Mouse (Mus musculus) CH12.LX (cell line): ENCODE measurements around the gene Mrps2. TPM values are rescaled to one million over a fixed set of nuclear protein-coding genes. Genes with fewer than 3 reads are reported as not detected.

Experiments
- DNase-seq: peaks from one replicate; pipeline ENCODE4 v3.0.0-alpha.2; 2013; ENCODE audit errors: extremely low read depth
- H3K27ac ChIP-seq: 2 replicates; pipeline ENCODE4 v1.5.1; 2012; ENCODE audit warnings: low read depth, mild to moderate bottlenecking, control low read depth, moderate library complexity; ENCODE audit not compliant: insufficient read depth
- H3K27me3 ChIP-seq: replicated peaks from 2 replicates; pipeline ENCODE3; 2012; ENCODE audit warnings: inconsistent platforms
- H3K36me3 ChIP-seq, 2 experiments: replicated peaks in 1 of 2; 2 replicates each; pipeline versions ENCODE3 to v1.6.1; 2012; ENCODE audit warnings: inconsistent platforms in 1 of 2, low read length in 1 of 2, mild to moderate bottlenecking in 1 of 2, mixed read lengths in 1 of 2, moderate library complexity in 1 of 2; ENCODE audit not compliant: control insufficient read depth in 1 of 2, insufficient read depth in 1 of 2
- H3K4me1 ChIP-seq, 2 experiments: 2 replicates each; pipeline ENCODE4 v1.6.1; 2012; ENCODE audit warnings: inconsistent platforms in 1 of 2, moderate library complexity in 1 of 2; ENCODE audit not compliant: insufficient read depth in 2 of 2, control insufficient read depth in 1 of 2
- H3K4me2 ChIP-seq: 2 replicates; pipeline ENCODE4 v1.6.1; 2012; ENCODE audit warnings: low read depth, mild to moderate bottlenecking, control low read depth; ENCODE audit not compliant: poor library complexity, insufficient read depth, severe bottlenecking
- H3K4me3 ChIP-seq, 3 experiments: fragments of 150-350 bp in 1 of 3; sonication (generic) in 1 of 3; replicated peaks in 1 of 3; 2 replicates each; pipeline versions ENCODE3 to v1.5.1; 2011 to 2012; ENCODE audit warnings: low read depth in 2 of 3, low read length in 2 of 3, mild to moderate bottlenecking in 2 of 3, moderate library complexity in 2 of 3, control low read depth in 1 of 3, improper control_type of control experiment in 1 of 3, inconsistent platforms in 1 of 3, mixed read lengths in 1 of 3; ENCODE audit not compliant: poor library complexity in 1 of 3
- H3K79me2 ChIP-seq: replicated peaks from 2 replicates; pipeline ENCODE4 v1.6.1; 2012; ENCODE audit warnings: mild to moderate bottlenecking, moderate library complexity; ENCODE audit not compliant: control insufficient read depth, poor library complexity, insufficient read depth, severe bottlenecking; ENCODE audit errors: extremely low read depth
- H3K9ac ChIP-seq: 2 replicates; pipeline ENCODE4 v1.6.1; 2012; ENCODE audit warnings: low read depth, mild to moderate bottlenecking, control low read depth, moderate library complexity; ENCODE audit not compliant: insufficient read depth
- H3K9me3 ChIP-seq: replicated peaks from 2 replicates; pipeline ENCODE3; 2012; ENCODE audit warnings: low read length, inconsistent platforms, mixed read lengths
- CHD1 ChIP-seq: IDR thresholded peaks from 2 replicates; pipeline ENCODE4 v1.6.1; 2012; ENCODE audit warnings: low read depth, low read length, improper control_type of control experiment, inconsistent platforms
- CHD2 ChIP-seq: IDR thresholded peaks from 2 replicates; pipeline ENCODE4 v1.6.1; 2011; ENCODE audit warnings: low read length, improper control_type of control experiment
- CTCF ChIP-seq, 2 experiments: IDR thresholded peaks in 1 of 2; conservative IDR thresholded peaks in 1 of 2; 2 replicates each; pipeline ENCODE4 v1.5.1; 2011 to 2012; ENCODE audit warnings: low read depth in 2 of 2, low read length in 2 of 2, improper control_type of control experiment in 1 of 2, inconsistent platforms in 1 of 2, mild to moderate bottlenecking in 1 of 2, moderate library complexity in 1 of 2
- ELF1 ChIP-seq: IDR thresholded peaks from 2 replicates; pipeline ENCODE4 v1.6.1; 2014; ENCODE audit warnings: low read depth, mild to moderate bottlenecking, inconsistent platforms, low read length, improper control_type of control experiment
- ETS1 ChIP-seq: conservative IDR thresholded peaks from 2 replicates; pipeline ENCODE4 v1.6.1; 2012; ENCODE audit warnings: low read depth, mild to moderate bottlenecking, inconsistent platforms, low read length, improper control_type of control experiment, moderate library complexity
- GABPA ChIP-seq: IDR thresholded peaks from 2 replicates; pipeline ENCODE4 v1.6.1; 2012; ENCODE audit warnings: low read depth, low read length, improper control_type of control experiment, inconsistent platforms; ENCODE audit not compliant: insufficient replicate concordance
- IRF4 ChIP-seq: IDR thresholded peaks from 2 replicates; pipeline ENCODE4 v1.6.1; 2014; ENCODE audit warnings: low read depth, mild to moderate bottlenecking, inconsistent platforms, low read length, improper control_type of control experiment
- JUN ChIP-seq: IDR thresholded peaks from 2 replicates; pipeline ENCODE4 v1.6.1; 2011; ENCODE audit warnings: low read depth, mild to moderate bottlenecking, low read length, improper control_type of control experiment, moderate library complexity; ENCODE audit not compliant: insufficient read depth
- JUND ChIP-seq: conservative IDR thresholded peaks from 2 replicates; pipeline ENCODE4 v1.6.1; 2011; ENCODE audit warnings: low read depth, low read length, improper control_type of control experiment
- NRF1 ChIP-seq: IDR thresholded peaks from 2 replicates; pipeline ENCODE4 v1.6.1; 2014; ENCODE audit warnings: low read depth, mild to moderate bottlenecking, inconsistent platforms, low read length, improper control_type of control experiment, moderate library complexity
- POLR2A ChIP-seq: IDR thresholded peaks from 2 replicates; pipeline ENCODE4 v1.6.1; 2011; ENCODE audit warnings: low read depth, mild to moderate bottlenecking, improper control_type of control experiment, low read length
- POLR2AphosphoS2 ChIP-seq: IDR thresholded peaks from 2 replicates; pipeline ENCODE4 v1.6.1; 2011; ENCODE audit warnings: low read depth, low read length, improper control_type of control experiment
- RCOR1 ChIP-seq: conservative IDR thresholded peaks from 2 replicates; pipeline ENCODE4 v1.6.1; 2012; ENCODE audit warnings: low read depth, mild to moderate bottlenecking, inconsistent platforms, low read length, improper control_type of control experiment
- UBTF ChIP-seq: IDR thresholded peaks from 2 replicates; pipeline ENCODE4 v1.6.1; 2012; ENCODE audit warnings: low read depth, mild to moderate bottlenecking, inconsistent platforms, low read length, improper control_type of control experiment, moderate library complexity
- USF2 ChIP-seq: conservative IDR thresholded peaks from 2 replicates; pipeline ENCODE4 v1.6.1; 2011; ENCODE audit warnings: low read depth, low read length, improper control_type of control experiment
- dilution Hi-C: fragments of 300-500 bp; cut with MboI; formaldehyde crosslinking; loops from 2 replicates; pipeline ENCODE4 v1.14.3; 2020; ENCODE audit warnings: low sequenced_read_pairs; ENCODE audit not compliant: extremely low pct_unique_long_range_greater_than_20kb, extremely low pct_ligation_motif_present
- in situ Hi-C: fragments of 300-500 bp; cut with MboI; formaldehyde crosslinking; loops from 3 replicates; pipeline ENCODE4 v1.14.3; 2019; ENCODE audit warnings: low sequenced_read_pairs, low pct_ligation_motif_present, low pct_unique_long_range_greater_than_20kb, mixed read lengths
- polyA plus RNA-seq: library from polyadenylated mRNA; unstranded; fragments of >175 nt; gene quantifications from 2 replicates; pipeline ENCODE4 v1.2.1, GENCODE M21; 2012; ENCODE audit warnings: low read depth; ENCODE audit not compliant: insufficient read length
- total RNA-seq, 2 experiments: library from RNA; depleted of rRNA; stranded (reverse); fragments of 300-350 nt in 1 of 2; fragments of >200 nt in 1 of 2; gene quantifications; 2 replicates each; pipeline ENCODE4 v1.2.3; 2012 to 2014

Mrps2 gene
- total and polyA plus RNA-seq, 3 experiments, result 21.3 to 78.5 (median 46.6) TPM

- Histone ChIP-seq H3K27me3 (peaks cover 42% of the 10 kb centered on the region), H3K9me3 (peaks cover 4% of the 10 kb centered on the region), H3K4me1 (peaks cover 0 to 15% of the 10 kb centered on the region in 2 experiments; a peak in 2 of 4 replicates)
- in situ Hi-C loops, result no loop called here
- no peak for TF ChIP-seq JUN
- no peak for TF ChIP-seq ETS1
- no peak for TF ChIP-seq CHD1
- TF ChIP-seq ELF1, result no peak
- no peak for TF ChIP-seq NRF1
- TF ChIP-seq IRF4, result no peak
- no peak for TF ChIP-seq GABPA
- no peak for TF ChIP-seq JUND
- TF ChIP-seq POLR2AphosphoS2, result no peak
- TF ChIP-seq CTCF (conservative IDR thresholded peaks at IDR 0.05 in 1 of 2, IDR thresholded peaks at IDR 0.05 in 1 of 2; ENCODE audit: low read depth in 2 of 2, low read length in 2 of 2), result no peak
- no peak for TF ChIP-seq USF2
- no peak for TF ChIP-seq POLR2A
- no peak for TF ChIP-seq UBTF
- TF ChIP-seq, all 38 proteins: peak for 0
- Histone ChIP-seq H3K79me2 (no peaks in the 10 kb centered on the region), H3K27ac (no peak overlapping the region), H3K9ac (peak overlapping the region; percentile 50), H3K36me3 (no peaks in the 10 kb centered on the region), H3K4me3 (peak overlapping the region; percentile 37 to 60 (median 53)), H3K4me2 (peak overlapping the region; percentile 84)
- DNase-seq, result no peak
- dilution Hi-C loops, result no loop called here
Observed at GRCm38 (mm10) chr2:28495801-28496595, 28.1 kb downstream of the Mrps2 start.

- peak within 1 kb of the TSS; percentile 84 for H3K4me2 ChIP-seq
- no peak for DNase-seq
- no peaks in the 10 kb centered on the region for H3K36me3 ChIP-seq
- in situ Hi-C loops (no loop called here), dilution Hi-C loops (no loop called here)
- peaks cover 4% of the 10 kb centered on the region for H3K9me3 ChIP-seq
- no peak within 1 kb of the TSS for H3K27ac ChIP-seq
- H3K9ac ChIP-seq, result peak within 1 kb of the TSS; percentile 50
- TF ChIP-seq CHD2 (no peak), RCOR1 (no peak), IRF4 (no peak), POLR2AphosphoS2 (no peak), JUND (no peak)
- no peaks in the 10 kb centered on the region for H3K79me2 ChIP-seq
- H3K27me3 ChIP-seq, result peaks cover 45% of the 10 kb centered on the region
- H3K4me3 ChIP-seq, result peak within 1 kb of the TSS; percentile 37 to 60 (median 53)
- peaks cover 0 to 15% of the 10 kb centered on the region in 2 experiments; a peak in 2 of 4 replicates for H3K4me1 ChIP-seq
Observed at GRCm38 (mm10) chr2:28496671-28497070, 28.8 kb downstream of the Mrps2 start, which contains the start of gene Gbgt1. Gbgt1 (plus strand) TSS chr2:28496891.
